Mouse (Mus musculus) heart, adult 2 months (tissue): ENCODE data around the gene Srrd.

Source experiments
- CTCF ChIP-seq: fragments of 200-600 bp; IDR thresholded peaks from 2 replicates; pipeline ENCODE4 v1.8.1; 2022; ENCODE audit warnings: antibody characterized with exemption, mild to moderate bottlenecking, moderate library complexity
- EP300 ChIP-seq: fragments of 200-500 bp; IDR thresholded peaks from 2 replicates; pipeline ENCODE4 v1.6.1; 2011; ENCODE audit warnings: low read depth, low read length, control low read depth; ENCODE audit not compliant: insufficient read depth
- POLR2A ChIP-seq: fragments of 200-500 bp; IDR thresholded peaks from 2 replicates; pipeline ENCODE4 v1.6.1; 2011; ENCODE audit warnings: mild to moderate bottlenecking, low read depth, low read length, control low read depth; ENCODE audit not compliant: insufficient read depth

- no peak for TF ChIP-seq EP300
- TF ChIP-seq CTCF, result no peak
- TF ChIP-seq POLR2A, result no peak
Observed at GRCm38 (mm10) chr5:112367929-112368328, 25.1 kb upstream of the Srrd start.
